In the genomic region with DNA sequence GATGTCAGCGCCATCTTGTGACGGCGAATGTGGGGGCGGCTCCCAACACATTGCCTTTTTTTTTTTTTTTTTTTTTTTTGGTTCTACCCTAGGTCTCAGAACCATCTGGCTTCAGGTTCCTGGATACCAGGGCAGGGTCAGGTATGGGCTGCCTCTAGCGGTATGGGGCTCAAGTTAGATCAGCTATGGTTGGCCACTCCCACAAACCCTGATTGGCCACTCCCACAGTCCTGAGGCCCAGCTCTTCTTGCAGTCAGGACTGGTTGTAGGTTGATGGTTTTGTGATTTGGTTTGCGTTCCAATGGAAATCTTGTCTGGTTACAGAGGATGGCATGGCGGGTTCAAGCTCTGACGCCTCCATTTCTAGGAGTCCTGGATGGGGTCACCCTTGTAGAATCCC, we compare ENCODE assay signal across 19 mouse cellular contexts.
"Had no signal": no experiment of that assay in that cellular context is flagged by ENCODE, and none has a peak within 500 bp of the region (broad histone marks: within the 10 kb centered on the region; RNA-seq: fewer than 3 reads in every experiment).

No protein-coding gene starts in this region.

- H3K9me3 ChIP-seq: midbrain, embryonic 12.5 days; neural tube, embryonic 13.5 days; neural tube, embryonic 15.5 days had no signal

- H3K9ac ChIP-seq: lung, embryonic 14.5 days; midbrain, embryonic 12.5 days; neural tube, embryonic 13.5 days; neural tube, embryonic 15.5 days had no signal

- DNase-seq: lung, adult 18-20 months; lung, embryonic 14.5 days; lung, postnatal 10 days; lung, postnatal 4 days; midbrain, embryonic 14.5 days; retina, postnatal 1 day; right cerebral cortex, adult 18-20 months; right cerebral cortex, postnatal 25 days; right cerebral cortex, postnatal 4 days; spleen, adult 18-20 months; thymus, adult 18-20 months; thymus, postnatal 14 days; thymus, postnatal 36 days had no signal

- H3K4me3 ChIP-seq: midbrain, embryonic 10.5 days; midbrain, embryonic 12.5 days; myocyte; neural tube, embryonic 13.5 days; neural tube, embryonic 15.5 days had no signal

- H3K36me3 ChIP-seq: midbrain, embryonic 10.5 days; midbrain, embryonic 12.5 days; neural tube, embryonic 13.5 days; neural tube, embryonic 15.5 days had no signal

- H3K27ac ChIP-seq: midbrain, embryonic 10.5 days; midbrain, embryonic 12.5 days; neural tube, embryonic 13.5 days; neural tube, embryonic 15.5 days had no signal

- H3K4me2 ChIP-seq: lung, embryonic 14.5 days; midbrain, embryonic 12.5 days; neural tube, embryonic 13.5 days; neural tube, embryonic 15.5 days had no signal

- H3K27me3 ChIP-seq: neural tube, embryonic 13.5 days; neural tube, embryonic 15.5 days had no signal

- H3K4me1 ChIP-seq: midbrain, embryonic 10.5 days; midbrain, embryonic 12.5 days; neural tube, embryonic 13.5 days; neural tube, embryonic 15.5 days had no signal

- ATAC-seq: midbrain, embryonic 16.5 days had no signal
